Mouse (Mus musculus): ENCODE results near the gene Cdhr2.

The Cdhr2 gene

DNA sequence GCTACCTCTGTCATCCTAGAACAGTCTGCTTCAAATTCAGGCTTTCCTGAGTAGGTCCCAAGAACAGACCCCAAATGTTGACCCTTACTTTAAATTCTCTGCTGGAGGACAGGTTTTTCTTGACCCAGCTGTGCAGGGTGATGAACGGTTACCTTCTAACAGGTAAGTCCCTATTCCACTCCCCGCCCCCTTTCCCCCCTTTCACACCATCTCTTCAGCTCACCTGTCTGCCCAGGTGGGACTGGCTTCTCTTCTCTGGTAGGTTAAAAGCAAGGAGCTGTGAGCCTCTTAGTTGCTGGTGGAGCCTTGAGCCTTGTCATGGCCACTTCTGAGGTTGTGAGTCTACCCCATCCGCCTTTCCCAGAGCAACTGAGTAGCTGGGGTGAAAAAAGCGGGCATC is 82.4 kb downstream of the Cdhr2 start, which contains the start of gene Eif4e1b:
Gene Eif4e1b (plus strand): TSS at position 301 of the 400 bp plus-strand sequence.
- no peak for DNase-seq (ENCODE audit: low read depth)

All from induced T-regulatory cell, adult 2 months (primary cell).